Mouse (Mus musculus) kidney, postnatal 25 days (tissue): ENCODE results near the gene Tcirg1.
A peak's percentile ranks its signal among the peaks of the same experiment; 100 is the strongest.

Experiments
- DNase-seq, 2 experiments: peaks; one replicate each; pipeline ENCODE4 v3.0.0; 2021; ENCODE audit warnings: mixed read lengths in 2 of 2

The Tcirg1 gene

GRCm38 (mm10) chr19:3926685-3927084 is 19.8 kb upstream of the Tcirg1 start:
- DNase-seq, result no peak

- DNase-seq, result no peak
These were observed 19.3 kb upstream of the Tcirg1 start for GRCm38 (mm10) chr19:3926279-3926678.

- no peak for DNase-seq
These were observed 18.9 kb upstream of the Tcirg1 start for GRCm38 (mm10) chr19:3925859-3926258.

- no peak for DNase-seq
These were observed 17.9 kb upstream of the Tcirg1 start for GRCm38 (mm10) chr19:3924868-3925267.

GRCm38 (mm10) chr19:3924190-3924589 is 17.3 kb upstream of the Tcirg1 start:
- peak in 1 of 2 experiments; percentile 24 for DNase-seq

- DNase-seq, result peak in 1 of 2 experiments; percentile 68
These were observed 16.7 kb upstream of the Tcirg1 start for GRCm38 (mm10) chr19:3923586-3923985.

- peak in 1 of 2 experiments; percentile 35 for DNase-seq
These were observed 15.9 kb upstream of the Tcirg1 start for GRCm38 (mm10) chr19:3922661-3923371.

- no peak for DNase-seq
These were observed 13.0 kb upstream of the Tcirg1 start for GRCm38 (mm10) chr19:3919928-3920327.

- peak in 1 of 2 experiments; percentile 43 for DNase-seq
These were observed 9.8 kb upstream of the Tcirg1 start for GRCm38 (mm10) chr19:3916727-3917126.

GRCm38 (mm10) chr19:3914535-3914934 is 7.6 kb upstream of the Tcirg1 start:
- no peak for DNase-seq

- peak in 1 of 2 experiments; percentile 36 for DNase-seq
These were observed 6.8 kb upstream of the Tcirg1 start for GRCm38 (mm10) chr19:3913692-3914091.

GRCm38 (mm10) chr19:3912337-3913204 is 5.6 kb upstream of the Tcirg1 start, which contains the start of gene Ndufs8:
Gene Ndufs8, minus strand, starts transcription at chr19:3912774.
- DNase-seq, result peak; percentile 94 to 97

- DNase-seq, result no peak
These were observed 3.3 kb upstream of the Tcirg1 start for GRCm38 (mm10) chr19:3910206-3910605.

GRCm38 (mm10) chr19:3907876-3908660 is 1.1 kb upstream of the Tcirg1 start:
- peak in 1 of 2 experiments; percentile 49 for DNase-seq

GRCm38 (mm10) chr19:3906326-3906725 is 607 bp downstream of the Tcirg1 start:
- DNase-seq, result peak in 1 of 2 experiments; percentile 46

GRCm38 (mm10) chr19:3905261-3905969 is 1.5 kb downstream of the Tcirg1 start:
- peak; percentile 45 to 61 for DNase-seq

GRCm38 (mm10) chr19:3904363-3904675 is 2.6 kb downstream of the Tcirg1 start:
- DNase-seq, result peak in 1 of 2 experiments; percentile 45

- peak in 1 of 2 experiments; percentile 36 for DNase-seq
These were observed 3.1 kb downstream of the Tcirg1 start for GRCm38 (mm10) chr19:3903648-3904362.

- DNase-seq, result peak in 1 of 2 experiments; percentile 32
These were observed 4.0 kb downstream of the Tcirg1 start for GRCm38 (mm10) chr19:3902966-3903365.

GRCm38 (mm10) chr19:3899618-3900017 is 7.3 kb downstream of the Tcirg1 start:
- DNase-seq, result no peak

- no peak for DNase-seq
These were observed 8.0 kb downstream of the Tcirg1 start for GRCm38 (mm10) chr19:3898952-3899351.

GRCm38 (mm10) chr19:3897557-3897956 is 9.4 kb downstream of the Tcirg1 start:
- DNase-seq, result no peak
